Mouse (Mus musculus) MEL (cell line): Measurements from ENCODE around the gene Kif26b. TPM values are rescaled to one million over a fixed set of nuclear protein-coding genes. Genes with fewer than 3 reads are reported as not detected.

Experiments used
- DNase-seq: peaks from one replicate; pipeline ENCODE4 v3.0.0; 2011; ENCODE audit warnings: low read depth, low spot score
- H3K27ac ChIP-seq: 2 replicates; pipeline ENCODE4 v1.5.1; 2012; ENCODE audit warnings: low read depth, mild to moderate bottlenecking, control low read depth, low read length, moderate library complexity; ENCODE audit not compliant: control insufficient read depth
- H3K27me3 ChIP-seq, 2 experiments: fragments of 150-350 bp in 1 of 2; sonication (generic) in 1 of 2; 2 replicates each; pipeline ENCODE4 v1.6.1; 2012; ENCODE audit warnings: low read length in 2 of 2, mild to moderate bottlenecking in 2 of 2, improper control_type of control experiment in 1 of 2, moderate library complexity in 1 of 2; ENCODE audit not compliant: insufficient read depth in 2 of 2, control insufficient read depth in 1 of 2
- H3K36me3 ChIP-seq, 2 experiments: 2 replicates each; pipeline ENCODE4 v1.6.1; 2012 to 2014; ENCODE audit warnings: low read length in 2 of 2, improper control_type of control experiment in 1 of 2, inconsistent platforms in 1 of 2, mild to moderate bottlenecking in 1 of 2; ENCODE audit not compliant: insufficient read depth in 2 of 2, control insufficient read depth in 1 of 2
- H3K4me1 ChIP-seq, 2 experiments: fragments of 150-350 bp in 1 of 2; sonication (generic) in 1 of 2; 2 replicates each; pipeline ENCODE4 v1.6.1; 2012; ENCODE audit warnings: low read length in 2 of 2, improper control_type of control experiment in 1 of 2, mild to moderate bottlenecking in 1 of 2; ENCODE audit not compliant: insufficient read depth in 2 of 2, control insufficient read depth in 1 of 2
- H3K4me3 ChIP-seq, 2 experiments: fragments of 150-350 bp in 1 of 2; sonication (generic) in 1 of 2; 2 replicates each; pipeline ENCODE4 v1.5.1; 2012; ENCODE audit warnings: low read depth in 2 of 2, low read length in 2 of 2, mild to moderate bottlenecking in 2 of 2, moderate library complexity in 2 of 2, control low read depth in 1 of 2, improper control_type of control experiment in 1 of 2; ENCODE audit not compliant: control insufficient read depth in 1 of 2, insufficient read depth in 1 of 2
- H3K79me2 ChIP-seq: 2 replicates; pipeline ENCODE4 v1.6.1; 2012; ENCODE audit warnings: mild to moderate bottlenecking, low read length, moderate library complexity; ENCODE audit not compliant: control insufficient read depth, poor library complexity, insufficient read depth
- H3K9ac ChIP-seq: 2 replicates; pipeline ENCODE4 v1.6.1; 2012; ENCODE audit warnings: low read depth, mild to moderate bottlenecking, control low read depth, low read length, moderate library complexity; ENCODE audit not compliant: control insufficient read depth, poor library complexity, severe bottlenecking
- H3K9me3 ChIP-seq: fragments of 150-350 bp; sonication (generic); replicated peaks from 2 replicates; pipeline ENCODE4 v1.6.1; 2012; ENCODE audit warnings: mild to moderate bottlenecking, low read length, improper control_type of control experiment, moderate library complexity; ENCODE audit not compliant: insufficient read depth
- CHD1 ChIP-seq: IDR thresholded peaks from 2 replicates; pipeline ENCODE4 v1.6.1; 2012; ENCODE audit warnings: low read depth, mild to moderate bottlenecking, inconsistent platforms, low read length, improper control_type of control experiment
- CTCF ChIP-seq, 3 experiments: IDR thresholded peaks in 2 of 3; conservative IDR thresholded peaks in 1 of 3; 2 replicates each; pipeline ENCODE4 v1.5.1; 2011 to 2012; ENCODE audit warnings: low read length in 3 of 3, low read depth in 2 of 3, mild to moderate bottlenecking in 2 of 3, improper control_type of control experiment in 1 of 3, inconsistent platforms in 1 of 3, mixed read lengths in 1 of 3, moderate library complexity in 1 of 3; ENCODE audit not compliant: control insufficient read depth in 1 of 3, insufficient read depth in 1 of 3, poor library complexity in 1 of 3, severe bottlenecking in 1 of 3
- ELF1 ChIP-seq: IDR thresholded peaks from 2 replicates; pipeline ENCODE4 v1.6.1; 2014; ENCODE audit warnings: low read depth, mild to moderate bottlenecking, inconsistent platforms, low read length, improper control_type of control experiment, moderate library complexity
- EP300 ChIP-seq, 2 experiments: IDR thresholded peaks; 2 replicates each; pipeline ENCODE4 v1.6.1; 2011; ENCODE audit warnings: improper control_type of control experiment in 2 of 2, low read length in 2 of 2, low read depth in 1 of 2, mild to moderate bottlenecking in 1 of 2
- GABPA ChIP-seq: IDR thresholded peaks from 2 replicates; pipeline ENCODE4 v1.6.1; 2012; ENCODE audit warnings: low read depth, mild to moderate bottlenecking, inconsistent platforms, low read length, improper control_type of control experiment, moderate library complexity
- GATA1 ChIP-seq: IDR thresholded peaks from 2 replicates; pipeline ENCODE4 v1.6.1; 2011; ENCODE audit warnings: low read depth, low read length, improper control_type of control experiment
- JUND ChIP-seq: IDR thresholded peaks from 2 replicates; pipeline ENCODE4 v1.6.1; 2011; ENCODE audit warnings: low read depth, mild to moderate bottlenecking, improper control_type of control experiment, low read length
- MAFK ChIP-seq: IDR thresholded peaks from 2 replicates; pipeline ENCODE4 v1.6.1; 2011; ENCODE audit warnings: low read depth, mild to moderate bottlenecking, low read length, improper control_type of control experiment, borderline replicate concordance
- MAZ ChIP-seq: IDR thresholded peaks from 2 replicates; pipeline ENCODE4 v1.6.1; 2012; ENCODE audit warnings: low read depth, mild to moderate bottlenecking, inconsistent platforms, low read length, improper control_type of control experiment
- MEF2A ChIP-seq: IDR thresholded peaks from 2 replicates; pipeline ENCODE4 v1.6.1; 2014; ENCODE audit warnings: low read depth, mild to moderate bottlenecking, inconsistent platforms, low read length, improper control_type of control experiment; ENCODE audit not compliant: poor library complexity, insufficient replicate concordance, severe bottlenecking; ENCODE audit errors: extremely low read depth
- MYB ChIP-seq: IDR thresholded peaks from 2 replicates; pipeline ENCODE4 v1.6.1; 2011; ENCODE audit warnings: mild to moderate bottlenecking, low read depth, low read length, improper control_type of control experiment
- POLR2A ChIP-seq, 2 experiments: IDR thresholded peaks; 2 replicates each; pipeline ENCODE4 v1.6.1; 2011 to 2012; ENCODE audit warnings: low read length in 2 of 2, mild to moderate bottlenecking in 2 of 2, control low read depth in 1 of 2, improper control_type of control experiment in 1 of 2, low read depth in 1 of 2, moderate library complexity in 1 of 2; ENCODE audit not compliant: control insufficient read depth in 1 of 2, insufficient read depth in 1 of 2, poor library complexity in 1 of 2
- POLR2AphosphoS5 ChIP-seq: IDR thresholded peaks from 2 replicates; pipeline ENCODE4 v1.6.1; 2012; ENCODE audit warnings: low read depth, borderline replicate concordance, mild to moderate bottlenecking, inconsistent platforms, low read length, moderate library complexity, mixed read lengths
- TBP ChIP-seq: IDR thresholded peaks from 2 replicates; pipeline ENCODE4 v1.8.0; 2011; ENCODE audit warnings: low read depth, low read length, improper control_type of control experiment
- TCF12 ChIP-seq: IDR thresholded peaks from 2 replicates; pipeline ENCODE4 v1.6.1; 2014; ENCODE audit warnings: low read depth, mild to moderate bottlenecking, inconsistent platforms, low read length, improper control_type of control experiment, moderate library complexity
- polyA plus RNA-seq, 2 experiments: library from polyadenylated mRNA; stranded (reverse) in 1 of 2; unstranded in 1 of 2; fragments of >175 nt in 1 of 2; fragments of >200 nt in 1 of 2; gene quantifications; 2 replicates each; pipeline versions ENCODE4 v1.2.1 to v1.2.4; 2012; ENCODE audit warnings: low replicate concordance in 2 of 2, low read depth in 1 of 2; ENCODE audit not compliant: insufficient read length in 2 of 2, insufficient read depth in 1 of 2, missing spikeins in 1 of 2
- total RNA-seq: library from RNA; depleted of rRNA; stranded (reverse); fragments of 300-350 nt; gene quantifications from 2 replicates; pipeline ENCODE4 v1.2.3, GENCODE M21; 2012

Gene Kif26b
- total and polyA plus RNA-seq, 3 experiments: 0.08 to 0.50 TPM; not detected in 1

GRCm38 (mm10) chr1:178893229-178894080, 364.5 kb downstream of the Kif26b start:
- Histone ChIP-seq H3K4me1 (no peaks in the 10 kb centered on the region), H3K27me3 (0 out of 4 replicates have a peak, but pooled peaks cover 0 to 2% of the 10 kb centered on the region in 2 experiments), H3K9me3 (no peaks in the 10 kb centered on the region), H3K79me2 (no peaks in the 10 kb centered on the region), H3K27ac (no peak overlapping the region), H3K36me3 (no peaks in the 10 kb centered on the region), H3K4me3 (no peak overlapping the region), H3K9ac (no peak overlapping the region)
- no peak for DNase-seq
- 0 out of 2 replicates have a peak, but pooled peaks have one; percentile 24 for TF ChIP-seq TBP
- TF ChIP-seq MAFK: no peak

GRCm38 (mm10) chr1:178894081-178894401, 365.1 kb downstream of the Kif26b start:
- 0 out of 4 replicates have a peak, but pooled peaks cover 0 to 2% of the 10 kb centered on the region in 2 experiments for H3K27me3 ChIP-seq
- H3K27ac ChIP-seq: no peak overlapping the region
- no peaks in the 10 kb centered on the region for H3K9me3 ChIP-seq
- no peak for TF ChIP-seq TCF12
- no peak for TF ChIP-seq ELF1
- TF ChIP-seq MYB: no peak
- no peak for TF ChIP-seq MAZ
- TF ChIP-seq CTCF (IDR thresholded peaks at IDR 0.05 in 2 of 3, conservative IDR thresholded peaks at IDR 0.05 in 1 of 3; ENCODE audit: control insufficient read depth in 1 of 3, insufficient read depth in 1 of 3, low read depth in 2 of 3, low read length in 3 of 3, poor library complexity in 1 of 3, severe bottlenecking in 1 of 3): no peak
- no peak for TF ChIP-seq MEF2A
- TF ChIP-seq EP300 (IDR thresholded peaks at IDR 0.05; ENCODE audit: low read depth in 1 of 2, low read length in 2 of 2): no peak
- TF ChIP-seq GATA1: no peak
- TF ChIP-seq POLR2AphosphoS5: no peak
- no peak for TF ChIP-seq JUND
- no peak for TF ChIP-seq POLR2A (IDR thresholded peaks at IDR 0.05; ENCODE audit: control insufficient read depth in 1 of 2, insufficient read depth in 1 of 2, low read depth in 1 of 2, low read length in 2 of 2, poor library complexity in 1 of 2)
- no peak for TF ChIP-seq GABPA
- TF ChIP-seq CHD1: no peak
- H3K4me3 ChIP-seq: no peak overlapping the region
- H3K4me1 ChIP-seq: no peaks in the 10 kb centered on the region
- H3K79me2 ChIP-seq: no peaks in the 10 kb centered on the region
- no peaks in the 10 kb centered on the region for H3K36me3 ChIP-seq
- no peak overlapping the region for H3K9ac ChIP-seq
- DNase-seq: no peak
